Mouse (Mus musculus): Measurements from ENCODE around the gene Slc1a7.

GRCm38 (mm10) chr4:107984282-107984981 is 16.3 kb downstream of the Slc1a7 start:
- TF ChIP-seq CTCF (IDR thresholded peaks at IDR 0.05; ENCODE audit: borderline replicate concordance, insufficient read depth, low read depth, low read length) (no peak), POLR2A (IDR thresholded peaks at IDR 0.05; ENCODE audit: borderline replicate concordance, insufficient read depth, low read length) (no peak)

Measured in cerebellum, adult 2 months (tissue).